Mouse (Mus musculus) heart, adult 18-20 months (tissue): ENCODE results near the gene Kcnmb4. TPM values are rescaled to one million over a fixed set of nuclear protein-coding genes. Genes with fewer than 3 reads are reported as not detected.

Experiments used
- DNase-seq, 2 experiments: peaks; one replicate each; pipeline ENCODE4 v3.0.0; 2021 to 2022; ENCODE audit warnings: mixed read lengths in 1 of 2
- total RNA-seq, 2 experiments: library from RNA; stranded (reverse); gene quantifications; 2 replicates each; pipeline ENCODE4 v1.2.3; 2021

Kcnmb4 gene
- total RNA-seq, 2 experiments from 2014 or later, result 0.32 to 0.64 TPM

DNA sequence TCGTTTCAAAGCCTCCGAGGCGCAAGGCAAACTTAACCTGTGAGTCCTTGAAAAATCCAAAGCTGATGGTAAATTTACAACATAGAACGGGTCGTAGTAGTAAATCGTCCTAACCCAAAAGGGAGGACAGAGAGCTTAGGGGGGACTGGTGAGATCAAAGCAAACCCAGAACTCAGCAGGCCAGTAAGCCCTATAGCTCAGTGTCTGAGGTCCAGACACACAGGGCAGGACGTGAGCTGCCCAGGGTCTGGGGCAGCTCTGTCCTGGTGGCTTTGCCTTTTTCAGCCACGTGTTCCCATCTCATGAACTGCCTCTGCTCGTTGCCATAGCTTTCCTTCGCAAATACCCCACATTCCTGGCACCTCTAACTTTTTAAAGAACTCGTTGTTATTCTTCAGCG lies 75.7 kb downstream of the Kcnmb4 start:
- DNase-seq, result no peak

DNA sequence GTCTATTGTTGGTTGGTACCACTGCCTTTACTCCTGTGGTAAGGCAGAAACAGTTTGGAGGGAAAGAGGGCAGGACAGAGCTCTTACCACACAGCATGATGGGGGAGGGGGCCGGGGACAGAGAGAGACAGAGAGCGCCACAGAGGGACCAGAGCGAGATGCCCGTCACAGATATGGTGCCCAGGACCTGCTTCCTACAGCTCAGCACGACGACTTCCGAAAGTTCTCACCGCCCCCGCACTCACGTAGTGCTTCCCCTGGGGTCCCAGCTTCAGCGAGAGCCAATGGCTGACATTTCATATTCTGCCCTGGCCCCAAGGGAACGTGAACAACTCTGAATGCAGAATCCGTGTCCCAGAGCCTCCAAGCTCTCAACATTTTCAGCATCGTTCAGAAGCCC lies 76.1 kb downstream of the Kcnmb4 start:
- DNase-seq, result no peak

GRCm38 (mm10) chr10:116396966-116397365 lies 76.7 kb downstream of the Kcnmb4 start:
- DNase-seq, result no peak

DNA sequence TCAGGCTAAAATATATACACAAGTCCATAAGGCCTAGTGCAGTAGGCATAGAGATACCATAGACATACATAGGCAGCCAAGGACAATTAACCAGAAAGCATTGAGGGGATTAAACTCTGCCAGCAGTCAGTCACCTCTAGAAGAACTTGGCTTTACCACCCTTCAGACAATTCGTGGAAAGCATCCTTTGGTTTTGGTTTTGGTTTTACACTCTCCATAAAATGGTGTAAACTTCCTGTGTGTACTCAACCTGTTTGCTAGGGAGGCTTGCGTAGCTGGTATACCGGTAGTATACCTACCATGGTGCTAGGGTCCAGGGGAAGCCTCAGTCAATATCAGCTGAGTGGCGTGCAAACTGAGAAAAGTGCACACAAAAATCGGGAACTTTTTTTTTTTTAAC lies 77.4 kb downstream of the Kcnmb4 start:
- no peak for DNase-seq

- DNase-seq, result peak in 1 of 2 experiments; percentile 26
These were observed 79.1 kb downstream of the Kcnmb4 start for GRCm38 (mm10) chr10:116394585-116394984.

- no peak for DNase-seq
These were observed 79.7 kb downstream of the Kcnmb4 start for GRCm38 (mm10) chr10:116393790-116394475.

DNA sequence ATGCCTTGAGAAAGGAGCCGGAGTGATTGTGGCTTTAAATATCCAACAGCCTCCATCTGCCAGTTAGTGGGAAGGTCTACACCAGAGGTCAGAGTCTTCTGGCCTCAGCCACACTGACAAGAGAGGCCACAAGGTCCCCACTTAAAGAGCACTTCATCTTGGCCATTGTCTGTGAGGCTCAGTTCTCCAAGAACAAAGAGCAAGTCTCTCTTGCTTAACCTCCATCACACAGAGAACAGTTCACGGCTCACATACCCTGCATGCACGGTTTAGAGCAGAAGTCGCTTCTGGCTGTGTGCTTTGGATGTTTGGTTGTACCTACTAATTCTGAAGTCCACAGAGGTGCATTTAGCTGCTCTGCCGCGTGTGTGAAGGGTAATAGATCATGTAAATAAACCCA lies 84.8 kb downstream of the Kcnmb4 start:
- no peak for DNase-seq

DNA sequence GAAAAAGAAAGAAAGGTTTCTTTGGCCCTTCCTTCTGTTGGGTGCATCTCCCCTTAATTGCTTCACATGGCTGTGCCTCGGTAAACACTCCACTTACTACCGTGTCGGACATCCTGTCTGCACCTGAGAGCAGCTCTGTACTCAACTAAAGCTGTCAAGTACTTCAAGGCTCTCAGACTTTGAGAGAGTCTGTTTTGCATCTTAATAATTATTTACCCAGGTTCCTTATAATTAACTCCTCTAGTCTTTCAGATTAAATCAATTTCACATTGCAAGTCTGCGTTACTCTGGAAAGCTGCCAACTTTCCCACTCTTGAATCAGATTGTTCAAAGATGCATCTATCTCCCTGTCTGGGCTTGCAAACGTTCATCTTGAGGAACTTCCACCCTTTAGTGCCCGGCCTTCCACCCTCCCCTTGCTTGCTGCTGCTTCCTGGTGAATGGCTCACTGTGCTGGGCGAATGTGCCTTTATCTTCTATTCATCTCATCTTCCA lies 87.2 kb downstream of the Kcnmb4 start:
- DNase-seq, result no peak

- no peak for DNase-seq
These were observed 89.3 kb downstream of the Kcnmb4 start for GRCm38 (mm10) chr10:116384401-116384800.

DNA sequence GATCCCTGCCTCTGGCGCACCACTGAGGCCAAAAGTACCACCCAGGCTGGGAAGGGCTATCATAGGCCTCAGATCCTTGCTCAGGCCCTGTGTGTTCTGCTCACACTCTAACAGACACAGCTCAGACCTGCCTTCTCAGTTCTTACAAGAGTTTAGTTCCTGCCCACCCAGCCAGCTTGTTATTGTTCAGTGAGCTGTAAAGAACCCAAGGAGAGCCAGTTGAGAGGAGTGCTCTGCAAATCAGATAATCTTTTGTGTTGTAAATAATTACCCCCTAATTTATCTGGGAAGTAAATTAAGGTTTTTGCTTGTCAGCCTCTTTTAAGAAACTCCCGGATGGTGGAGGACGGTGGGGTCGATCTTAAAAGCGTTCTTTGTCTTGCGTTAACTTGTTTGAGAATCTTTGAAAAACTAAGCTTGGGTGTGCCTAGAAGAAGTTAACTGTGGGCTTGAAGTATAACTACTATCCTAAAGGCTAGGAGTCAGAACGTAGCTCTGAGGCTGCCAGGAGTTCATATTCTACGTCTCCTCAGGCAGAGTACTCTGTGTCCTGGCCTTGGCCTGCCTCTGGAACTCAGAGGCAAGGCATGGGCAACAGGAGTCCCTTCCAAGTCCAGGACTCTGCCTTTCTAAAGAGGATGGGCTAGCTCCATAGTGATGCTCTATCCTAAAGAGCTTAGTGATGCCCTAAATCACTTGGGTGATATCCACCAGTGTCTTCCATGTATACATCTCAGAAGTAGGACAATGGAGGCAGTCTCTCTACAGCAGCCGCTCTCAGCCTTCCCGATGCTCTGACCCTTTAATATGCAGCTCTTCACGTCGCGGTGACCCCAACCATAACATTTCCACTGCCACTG lies 90.6 kb downstream of the Kcnmb4 start:
- DNase-seq, result no peak

DNA sequence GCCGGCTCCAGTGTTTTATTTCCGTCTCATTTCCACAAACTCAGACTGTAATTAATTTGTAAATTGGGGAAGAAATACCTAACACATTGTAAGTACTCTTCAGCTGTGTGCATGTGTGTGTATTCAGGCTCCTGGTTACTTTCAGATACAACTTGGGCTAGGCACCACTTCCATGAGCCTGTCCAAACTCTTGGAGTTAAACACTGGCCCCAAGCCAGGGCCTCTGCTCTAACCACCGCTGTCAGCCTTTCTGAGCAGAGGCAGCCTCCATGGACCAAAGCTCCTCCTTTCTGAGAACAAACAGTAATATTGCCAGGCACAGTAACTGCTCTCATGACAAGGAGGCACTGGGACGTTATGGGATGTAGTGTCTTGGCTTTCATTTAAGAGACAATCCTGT lies 96.8 kb downstream of the Kcnmb4 start:
- no peak for DNase-seq

- no peak for DNase-seq
These were observed 99.6 kb downstream of the Kcnmb4 start for GRCm38 (mm10) chr10:116374111-116374510.

DNA sequence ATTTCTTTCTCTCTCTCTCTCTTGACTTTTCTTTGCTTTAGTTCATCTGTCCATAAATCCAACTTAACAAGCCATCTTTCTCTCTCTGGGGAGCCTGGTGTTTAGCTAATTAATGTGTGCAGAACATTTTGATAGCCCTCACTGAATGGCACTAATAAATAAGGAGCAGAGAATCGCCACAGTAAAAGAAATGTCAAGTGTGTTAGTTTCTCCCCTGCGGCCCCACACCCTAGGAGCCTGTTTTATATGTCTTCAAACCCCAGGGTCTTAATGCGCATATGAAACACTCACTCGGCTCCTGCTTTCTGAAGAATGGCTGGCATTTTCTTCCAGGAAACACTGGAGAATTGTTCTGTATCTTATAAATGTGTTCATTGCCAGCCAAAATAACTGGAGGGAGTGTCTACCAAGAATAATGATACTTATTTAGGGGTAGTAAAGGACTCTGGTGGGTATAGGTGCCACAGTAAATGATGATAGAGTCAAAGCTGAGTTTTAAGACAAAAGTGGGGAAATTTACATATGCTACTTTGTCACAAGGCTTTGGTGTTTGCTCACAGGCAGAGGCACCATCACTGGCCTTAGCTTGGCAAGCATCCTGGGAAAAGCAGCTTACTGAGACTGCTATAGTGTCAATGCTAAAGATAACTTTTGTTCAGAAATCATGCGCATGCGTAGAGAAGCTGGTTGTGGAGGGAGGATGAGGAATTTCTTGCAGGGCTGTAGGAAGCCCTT lies 102.5 kb downstream of the Kcnmb4 start:
- DNase-seq, result no peak

Other genes with a start within 250 kb of the Kcnmb4 start
- 10 to 100 TPM; 53.8 to 58.0 TPM for gene Ptprb, start 198.4 kb downstream of the Kcnmb4 start, total RNA-seq
- gene Cnot2, start 107.6 kb upstream of the Kcnmb4 start, total RNA-seq, result 10 to 100 TPM; 38.3 to 39.2 TPM